Mouse (Mus musculus) heart, embryonic 11.5 days (tissue): ENCODE results near the gene S100a9. TPM values are rescaled to one million over a fixed set of nuclear protein-coding genes. Genes with fewer than 3 reads are reported as not detected.

Source experiments
- ATAC-seq: fragments of 200-750 bp; cut with Nextera tagmentation; replicated peaks from 2 replicates; pipeline ENCODE4 v1.8.0; 2017; ENCODE audit warnings: moderate library complexity; ENCODE audit not compliant: insufficient number of reproducible peaks, low FRiP score, low TSS enrichment
- H3K27ac ChIP-seq: fragments of 300-500 bp; sonication (generic); 2 replicates; pipeline ENCODE4 v1.5.1; 2014; ENCODE audit warnings: mild to moderate bottlenecking, low read depth, low read length
- H3K27me3 ChIP-seq: fragments of 300-500 bp; sonication (generic); 2 replicates; pipeline ENCODE4 v1.6.1; 2014; ENCODE audit warnings: mild to moderate bottlenecking, low read length, mixed read lengths; ENCODE audit not compliant: control insufficient read depth, insufficient read depth
- H3K36me3 ChIP-seq: fragments of 300-500 bp; sonication (generic); 2 replicates; pipeline ENCODE4 v1.6.1; 2014; ENCODE audit warnings: mild to moderate bottlenecking, low read length, moderate library complexity, mixed read lengths; ENCODE audit not compliant: control insufficient read depth, insufficient read depth
- H3K4me1 ChIP-seq: fragments of 300-500 bp; sonication (generic); 2 replicates; pipeline ENCODE4 v1.6.1; 2014; ENCODE audit warnings: low read length; ENCODE audit not compliant: control insufficient read depth, insufficient read depth
- H3K4me2 ChIP-seq: fragments of 300-500 bp; sonication (generic); 2 replicates; pipeline ENCODE4 v1.6.1; 2014; ENCODE audit warnings: mild to moderate bottlenecking, moderate library complexity
- H3K4me3 ChIP-seq: fragments of 300-500 bp; sonication (generic); 2 replicates; pipeline ENCODE4 v1.5.1; 2014; ENCODE audit warnings: low read depth, low read length
- H3K9ac ChIP-seq: fragments of 300-500 bp; sonication (generic); 2 replicates; pipeline ENCODE4 v1.6.1; 2014; ENCODE audit warnings: mild to moderate bottlenecking, low read depth, low read length, moderate library complexity
- H3K9me3 ChIP-seq: fragments of 300-500 bp; sonication (generic); replicated peaks from 2 replicates; pipeline ENCODE4 v1.6.1; 2016; ENCODE audit warnings: low read length; ENCODE audit not compliant: control insufficient read depth
- WGBS: fragments of 180-500 bp; shearing (Covaris S2); extraction: QIAGEN DNeasy Blood & Tissue Kit; methylation state at CpG from one replicate; pipeline ENCODE4 v1.1.7; 2014; ENCODE audit not compliant: insufficient replicate concordance; 5-methylcytosine and 5-hydroxymethylcytosine counted together
- polyA plus RNA-seq: library from polyadenylated mRNA; unstranded; fragments of >200 nt; fragmentation: Nextera tagmentation; extraction: Ambion mirVana; gene quantifications from 2 replicates; pipeline ENCODE4 v1.2.1, GENCODE M21; 2014

The S100a9 gene
- polyA plus RNA-seq, 1 experiment from 2014 or later, result 6.2 TPM

- ATAC-seq, result no peak
- no peak overlapping the region for H3K4me3 ChIP-seq
- H3K27ac ChIP-seq, result no peak overlapping the region
- H3K4me2 ChIP-seq, result no peak overlapping the region
- H3K9me3 ChIP-seq, result no peaks in the 10 kb centered on the region
- H3K9ac ChIP-seq, result no peak overlapping the region
- no peaks in the 10 kb centered on the region for H3K4me1 ChIP-seq
- 46% methylated on average over 3 of the region's 3 CpGs for WGBS
- H3K27me3 ChIP-seq, result no peaks in the 10 kb centered on the region
- no peaks in the 10 kb centered on the region for H3K36me3 ChIP-seq
Observed at GRCm38 (mm10) chr3:90678656-90679055, 16.9 kb downstream of the S100a9 start.

GRCm38 (mm10) chr3:90668846-90669245, 26.7 kb downstream of the S100a9 start, which contains the start of gene S100a8:
Gene S100a8, plus strand, starts transcription at chr3:90668978.
- Histone ChIP-seq H3K27me3 (no peaks in the 10 kb centered on the region), H3K36me3 (no peaks in the 10 kb centered on the region), H3K4me3 (no peak within 1 kb of the TSS), H3K9ac (no peak within 1 kb of the TSS), H3K27ac (no peak within 1 kb of the TSS), H3K9me3 (no peaks in the 10 kb centered on the region), H3K4me2 (no peak within 1 kb of the TSS), H3K4me1 (no peaks in the 10 kb centered on the region)
- ATAC-seq, result no peak
- WGBS, result 69% methylated on average over 8 of the region's 8 CpGs

DNA sequence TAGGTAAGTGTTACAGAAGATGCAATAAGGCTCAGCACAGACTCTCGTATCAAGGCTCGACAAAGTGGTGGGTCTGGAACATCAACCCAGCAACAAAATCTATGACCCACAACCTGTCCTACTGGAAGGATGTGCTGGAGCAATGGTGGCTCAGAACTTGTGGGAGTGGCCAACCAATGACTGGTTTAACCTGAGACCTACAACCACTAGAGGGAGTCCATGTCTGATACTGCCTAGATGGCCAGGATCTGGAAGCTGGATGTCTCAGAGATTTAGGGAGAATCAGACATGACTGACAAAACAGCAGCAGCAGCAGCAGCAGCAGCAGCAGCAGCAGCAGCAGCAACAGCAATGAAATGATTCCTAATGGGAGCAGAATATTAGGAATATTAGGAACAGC, 31.3 kb downstream of the S100a9 start:
- no peak for ATAC-seq

DNA sequence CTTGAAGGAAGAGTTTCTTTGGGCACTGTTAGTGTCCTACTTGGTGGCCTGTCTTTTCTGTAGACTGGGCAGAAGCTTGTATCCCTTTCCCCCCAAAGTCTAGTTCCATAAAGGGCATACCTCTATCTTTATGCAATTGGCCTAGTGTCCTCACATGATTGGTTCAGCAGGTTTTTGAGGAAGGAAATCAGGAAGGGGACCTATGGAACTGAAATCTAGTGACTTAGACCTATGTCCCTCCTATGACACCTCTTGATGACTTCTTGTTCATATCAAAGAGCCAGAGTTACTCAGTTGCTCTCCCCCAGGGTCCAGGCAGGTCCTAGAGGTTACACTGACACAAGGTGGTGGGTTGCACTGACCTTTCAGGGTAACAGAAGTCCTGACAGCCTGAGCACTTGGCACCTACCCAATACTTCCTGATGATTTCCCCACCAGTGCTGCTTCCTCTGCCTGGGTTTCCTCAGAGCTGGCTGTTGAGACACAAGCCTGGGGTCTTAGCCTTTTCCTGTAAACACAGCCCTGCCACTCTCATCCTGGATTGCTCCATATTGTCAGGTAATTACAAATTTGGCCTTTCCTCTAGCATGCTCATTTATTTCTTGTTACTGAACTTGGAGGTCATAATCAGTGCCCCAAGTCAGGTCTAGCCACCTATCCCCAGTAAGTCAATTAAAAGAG, 36.0 kb downstream of the S100a9 start:
- no peaks in the 10 kb centered on the region for H3K36me3 ChIP-seq
- ATAC-seq, result no peak
- H3K4me2 ChIP-seq, result no peak overlapping the region
- no peak overlapping the region for H3K4me3 ChIP-seq
- no peak overlapping the region for H3K9ac ChIP-seq
- no peaks in the 10 kb centered on the region for H3K4me1 ChIP-seq
- no peaks in the 10 kb centered on the region for H3K9me3 ChIP-seq
- H3K27me3 ChIP-seq, result no peaks in the 10 kb centered on the region
- no peak overlapping the region for H3K27ac ChIP-seq

More for the DNA sequence above, 31.3 kb downstream of the S100a9 start:
- Histone ChIP-seq H3K4me1 (no peaks in the 10 kb centered on the region), H3K9ac (no peak overlapping the region), H3K36me3 (no peaks in the 10 kb centered on the region), H3K4me3 (no peak overlapping the region), H3K9me3 (no peaks in the 10 kb centered on the region), H3K27ac (no peak overlapping the region), H3K4me2 (no peak overlapping the region), H3K27me3 (no peaks in the 10 kb centered on the region)
- WGBS, result 60% methylated on average over 2 of the region's 2 CpGs

GRCm38 (mm10) chr3:90657405-90657804, 38.1 kb downstream of the S100a9 start:
- Histone ChIP-seq H3K9ac (no peak overlapping the region), H3K27ac (no peak overlapping the region), H3K36me3 (no peaks in the 10 kb centered on the region), H3K4me2 (no peak overlapping the region), H3K4me3 (no peak overlapping the region), H3K4me1 (no peaks in the 10 kb centered on the region), H3K27me3 (0 out of 2 replicates have a peak, but pooled peaks cover 2% of the 10 kb centered on the region), H3K9me3 (no peaks in the 10 kb centered on the region)
- WGBS, result 70% methylated on average over 4 of the region's 4 CpGs
- no peak for ATAC-seq

DNA sequence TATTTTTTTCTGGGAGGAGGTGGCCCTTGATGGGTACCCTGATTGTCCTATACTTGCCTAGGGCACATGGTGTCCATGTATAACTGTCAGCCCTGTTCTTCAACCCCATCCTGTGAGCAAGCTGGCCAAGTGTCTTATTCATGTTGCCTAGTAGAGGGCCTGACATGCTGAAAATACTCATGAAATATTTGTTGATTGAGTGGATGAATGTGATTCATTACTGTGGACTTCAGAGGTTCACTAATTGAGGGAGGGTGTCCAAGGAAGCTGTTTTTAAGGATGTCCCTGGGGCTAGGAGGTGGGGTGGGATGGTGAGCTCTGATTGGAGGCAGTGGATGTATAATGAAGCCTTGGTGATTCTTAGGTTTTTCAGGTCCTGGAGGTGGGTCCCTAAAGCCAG, 41.8 kb downstream of the S100a9 start, which contains the start of gene S100a7a:
S100a7a (plus strand) TSS at position 301 of the 400 bp plus-strand sequence.
- Histone ChIP-seq H3K9me3 (no peaks in the 10 kb centered on the region), H3K4me1 (no peaks in the 10 kb centered on the region), H3K9ac (no peak within 1 kb of the TSS), H3K27ac (no peak within 1 kb of the TSS), H3K36me3 (no peaks in the 10 kb centered on the region), H3K4me2 (no peak within 1 kb of the TSS), H3K27me3 (0 out of 2 replicates have a peak, but pooled peaks cover 2% of the 10 kb centered on the region), H3K4me3 (no peak within 1 kb of the TSS)
- no peak for ATAC-seq

DNA sequence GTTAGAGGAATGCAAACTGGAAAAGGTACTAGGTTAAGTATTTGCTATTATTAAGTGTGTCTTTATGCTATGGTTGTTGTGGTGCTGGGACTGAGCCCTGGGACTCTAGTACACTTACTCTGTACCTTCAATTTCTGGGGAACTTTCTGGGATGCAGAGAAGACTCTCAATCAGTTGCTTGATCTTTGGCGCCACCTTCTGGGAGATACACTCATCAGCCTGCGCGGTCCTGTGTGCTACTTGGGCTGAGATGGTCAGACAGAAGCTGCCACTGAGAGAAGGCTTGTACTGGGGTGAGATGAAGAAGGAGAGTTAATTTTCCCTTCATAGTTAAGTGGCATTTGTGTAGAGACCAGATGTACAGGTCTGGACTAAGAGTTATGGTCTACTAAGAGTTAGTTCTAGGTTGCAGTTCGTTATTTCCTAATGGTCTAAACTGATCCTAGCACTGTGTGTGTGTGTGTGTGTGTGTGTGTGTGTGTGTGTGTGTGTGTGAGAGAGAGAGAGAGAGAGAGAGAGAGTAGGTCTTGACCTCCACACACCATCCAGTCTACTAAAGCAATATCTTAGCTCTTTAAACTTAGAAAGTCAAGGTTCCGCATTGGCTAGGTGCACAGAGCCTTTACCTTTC, 42.5 kb downstream of the S100a9 start:
- 35% methylated on average over 5 of the region's 5 CpGs for WGBS
- no peaks in the 10 kb centered on the region for H3K36me3 ChIP-seq
- ATAC-seq, result no peak; the same call in 1 of the 2 replicates
- H3K4me3 ChIP-seq, result no peak overlapping the region
- 0 out of 2 replicates have a peak, but pooled peaks cover 2% of the 10 kb centered on the region for H3K27me3 ChIP-seq
- no peaks in the 10 kb centered on the region for H3K9me3 ChIP-seq
- no peak overlapping the region for H3K27ac ChIP-seq
- H3K4me1 ChIP-seq, result no peaks in the 10 kb centered on the region
- H3K9ac ChIP-seq, result no peak overlapping the region
- no peak overlapping the region for H3K4me2 ChIP-seq

DNA sequence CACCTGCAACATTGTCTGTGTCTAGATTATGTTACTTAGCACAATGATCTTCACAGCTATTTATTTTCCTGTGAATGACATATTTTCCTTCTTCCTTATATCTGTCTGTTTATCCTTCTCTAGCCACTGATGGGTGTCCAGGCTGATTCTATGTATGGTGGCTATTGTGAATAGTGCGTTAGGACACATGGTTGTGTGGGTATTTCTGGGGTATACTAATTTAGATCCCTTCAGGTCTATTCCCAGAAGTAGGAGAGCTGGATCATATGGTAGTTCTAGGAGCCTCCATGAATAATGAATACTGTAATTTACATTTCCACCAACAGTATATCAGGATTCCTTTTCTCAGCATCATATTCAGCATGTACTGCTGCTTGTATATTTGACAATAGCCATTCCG, 45.7 kb downstream of the S100a9 start:
- no peaks in the 10 kb centered on the region for H3K9me3 ChIP-seq
- H3K27ac ChIP-seq, result no peak overlapping the region
- H3K4me1 ChIP-seq, result no peaks in the 10 kb centered on the region
- WGBS, result 78% methylated on average over 2 of the region's 2 CpGs
- H3K4me3 ChIP-seq, result no peak overlapping the region
- no peak overlapping the region for H3K9ac ChIP-seq
- no peak overlapping the region for H3K4me2 ChIP-seq
- H3K27me3 ChIP-seq, result 0 out of 2 replicates have a peak, but pooled peaks cover 2% of the 10 kb centered on the region
- no peaks in the 10 kb centered on the region for H3K36me3 ChIP-seq
- ATAC-seq, result no peak

DNA sequence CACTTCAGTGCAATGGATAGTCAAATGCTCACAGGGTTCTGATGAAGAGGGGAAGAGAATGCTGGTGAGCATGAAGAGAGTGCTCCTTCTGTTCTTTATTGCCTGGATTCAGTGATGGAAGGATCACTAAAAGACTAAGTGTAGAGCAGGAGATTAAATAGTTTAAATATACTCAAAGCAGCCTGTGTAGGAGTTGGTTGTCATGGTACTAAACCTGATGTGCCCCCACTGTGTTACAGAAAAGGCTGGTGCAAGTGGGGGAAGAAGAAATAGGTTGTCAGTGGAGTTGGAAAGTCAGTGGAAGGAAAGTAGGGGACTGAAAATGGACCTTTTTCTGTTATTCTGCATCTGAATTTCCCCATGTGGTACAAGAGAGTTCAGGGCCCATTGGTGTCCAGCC, 46.5 kb downstream of the S100a9 start:
- H3K27me3 ChIP-seq, result 0 out of 2 replicates have a peak, but pooled peaks cover 2% of the 10 kb centered on the region
- H3K4me2 ChIP-seq, result no peak overlapping the region
- no peaks in the 10 kb centered on the region for H3K36me3 ChIP-seq
- no peak overlapping the region for H3K4me3 ChIP-seq
- no peak for ATAC-seq
- no peak overlapping the region for H3K9ac ChIP-seq
- no peaks in the 10 kb centered on the region for H3K9me3 ChIP-seq
- no peaks in the 10 kb centered on the region for H3K4me1 ChIP-seq
- no peak overlapping the region for H3K27ac ChIP-seq
